Mouse (Mus musculus): ENCODE measurements around the gene Eef1e1. TPM values are rescaled to one million over a fixed set of nuclear protein-coding genes. Genes with fewer than 3 reads are reported as not detected.
A peak's percentile ranks its signal among the peaks of the same experiment; 100 is the strongest.

The Eef1e1 gene
- polyA plus RNA-seq, 1 experiment = 4.2 TPM

GRCm38 (mm10) chr13:38657865-38658264, 993 bp downstream of the Eef1e1 start:
- TF ChIP-seq POLR2A (IDR thresholded peaks at IDR 0.05; ENCODE audit: borderline replicate concordance, extremely low read depth, low read depth, low read length) (no peak), CTCF (IDR thresholded peaks at IDR 0.05; ENCODE audit: insufficient read depth, low read length) (no peak)
- Histone ChIP-seq H3K4me1 (ENCODE audit: control insufficient read depth, insufficient read depth, low read length) (peaks cover 3% of the 10 kb centered on the region; the same call in 1 of the 2 replicates), H3K4me3 (replicated peaks; ENCODE audit: extremely low read depth, low read depth, low read length) (no peak overlapping the region)
- WGBS = 33% methylated on average over 4 of the region's 4 CpGs
- no peak for DNase-seq

GRCm38 (mm10) chr13:38650292-38650691, 8.6 kb downstream of the Eef1e1 start:
- Histone ChIP-seq H3K4me3 (replicated peaks; ENCODE audit: extremely low read depth, low read depth, low read length) (no peak overlapping the region), H3K4me1 (ENCODE audit: control insufficient read depth, insufficient read depth, low read length) (no peaks in the 10 kb centered on the region)
- DNase-seq = no peak
- TF ChIP-seq POLR2A (IDR thresholded peaks at IDR 0.05; ENCODE audit: borderline replicate concordance, extremely low read depth, low read depth, low read length) (no peak), CTCF (IDR thresholded peaks at IDR 0.05; ENCODE audit: insufficient read depth, low read length) (no peak)
- WGBS = 90% methylated on average over 4 of the region's 4 CpGs

- no peak for TF ChIP-seq POLR2A (IDR thresholded peaks at IDR 0.05; ENCODE audit: borderline replicate concordance, extremely low read depth, low read depth, low read length)
- TF ChIP-seq CTCF (IDR thresholded peaks at IDR 0.05; ENCODE audit: insufficient read depth, low read length) = no peak
- WGBS = 41% methylated on average over 4 of the region's 4 CpGs
These were observed 9.8 kb downstream of the Eef1e1 start for GRCm38 (mm10) chr13:38649069-38649468.

GRCm38 (mm10) chr13:38641414-38641813, 17.4 kb downstream of the Eef1e1 start:
- TF ChIP-seq CTCF (IDR thresholded peaks at IDR 0.05; ENCODE audit: insufficient read depth, low read length) (no peak), POLR2A (IDR thresholded peaks at IDR 0.05; ENCODE audit: borderline replicate concordance, extremely low read depth, low read depth, low read length) (no peak)
- no peak for DNase-seq
- 75% methylated on average over 5 of the region's 5 CpGs for WGBS
- Histone ChIP-seq H3K4me1 (ENCODE audit: control insufficient read depth, insufficient read depth, low read length) (no peaks in the 10 kb centered on the region; the same call in 1 of the 2 replicates), H3K4me3 (replicated peaks; ENCODE audit: extremely low read depth, low read depth, low read length) (no peak overlapping the region)

More at GRCm38 (mm10) chr13:38649069-38649468, 9.8 kb downstream of the Eef1e1 start:
- no peak for DNase-seq
- H3K4me3 ChIP-seq (replicated peaks; ENCODE audit: extremely low read depth, low read depth, low read length) = no peak overlapping the region
- no peaks in the 10 kb centered on the region for H3K4me1 ChIP-seq (ENCODE audit: control insufficient read depth, insufficient read depth, low read length)

- DNase-seq = no peak
- Histone ChIP-seq H3K4me3 (replicated peaks; ENCODE audit: extremely low read depth, low read depth, low read length) (no peak overlapping the region), H3K4me1 (ENCODE audit: control insufficient read depth, insufficient read depth, low read length) (no peaks in the 10 kb centered on the region; the same call in 1 of the 2 replicates)
- WGBS = 82% methylated on average over 5 of the region's 5 CpGs
- no peak for TF ChIP-seq CTCF (IDR thresholded peaks at IDR 0.05; ENCODE audit: insufficient read depth, low read length)
- no peak for TF ChIP-seq POLR2A (IDR thresholded peaks at IDR 0.05; ENCODE audit: borderline replicate concordance, extremely low read depth, low read depth, low read length)
These were observed 17.9 kb downstream of the Eef1e1 start for GRCm38 (mm10) chr13:38640961-38641360.

GRCm38 (mm10) chr13:38638694-38639093, 20.2 kb downstream of the Eef1e1 start:
- DNase-seq = no peak
- WGBS = 69% methylated on average over 11 of the region's 11 CpGs
- Histone ChIP-seq H3K4me3 (replicated peaks; ENCODE audit: extremely low read depth, low read depth, low read length) (no peak overlapping the region), H3K4me1 (ENCODE audit: control insufficient read depth, insufficient read depth, low read length) (no peaks in the 10 kb centered on the region; the same call in 1 of the 2 replicates)
- TF ChIP-seq POLR2A (IDR thresholded peaks at IDR 0.05; ENCODE audit: borderline replicate concordance, extremely low read depth, low read depth, low read length) = no peak
- no peak for TF ChIP-seq CTCF (IDR thresholded peaks at IDR 0.05; ENCODE audit: insufficient read depth, low read length)

GRCm38 (mm10) chr13:38634800-38635269, 24.0 kb downstream of the Eef1e1 start, which contains the start of gene Bloc1s5:
Bloc1s5 (minus strand) TSS chr13:38635109.
- DNase-seq = peak; percentile 91
- Histone ChIP-seq H3K4me3 (replicated peaks; ENCODE audit: extremely low read depth, low read depth, low read length) (peak within 1 kb of the TSS; percentile 87), H3K4me1 (ENCODE audit: control insufficient read depth, insufficient read depth, low read length) (no peaks in the 10 kb centered on the region)
- TF ChIP-seq CTCF (IDR thresholded peaks at IDR 0.05; ENCODE audit: insufficient read depth, low read length) = no peak
- TF ChIP-seq POLR2A (IDR thresholded peaks at IDR 0.05; ENCODE audit: borderline replicate concordance, extremely low read depth, low read depth, low read length) = peak; percentile 54; the same call in 1 of the 2 replicates
- under 1% methylated on average over 44 of the region's 44 CpGs for WGBS

GRCm38 (mm10) chr13:38634256-38634799, 24.5 kb downstream of the Eef1e1 start:
- under 1% methylated on average over 19 of the region's 19 CpGs for WGBS
- TF ChIP-seq POLR2A (IDR thresholded peaks at IDR 0.05; ENCODE audit: borderline replicate concordance, extremely low read depth, low read depth, low read length) (no peak), CTCF (IDR thresholded peaks at IDR 0.05; ENCODE audit: insufficient read depth, low read length) (no peak)
- peak; percentile 21 for DNase-seq
- H3K4me3 ChIP-seq (replicated peaks; ENCODE audit: extremely low read depth, low read depth, low read length) = peak overlapping the region; percentile 87
- no peaks in the 10 kb centered on the region for H3K4me1 ChIP-seq (ENCODE audit: control insufficient read depth, insufficient read depth, low read length)

GRCm38 (mm10) chr13:38633287-38634000, 25.4 kb downstream of the Eef1e1 start:
- TF ChIP-seq CTCF (IDR thresholded peaks at IDR 0.05; ENCODE audit: insufficient read depth, low read length) = no peak
- no peak for TF ChIP-seq POLR2A (IDR thresholded peaks at IDR 0.05; ENCODE audit: borderline replicate concordance, extremely low read depth, low read depth, low read length)
- no peaks in the 10 kb centered on the region for H3K4me1 ChIP-seq (ENCODE audit: control insufficient read depth, insufficient read depth, low read length)
- WGBS = 92% methylated on average over 6 of the region's 6 CpGs
- no peak for DNase-seq
- no peak overlapping the region for H3K4me3 ChIP-seq (replicated peaks; ENCODE audit: extremely low read depth, low read depth, low read length)
